21 mouse cellular contexts compared by ENCODE assay signal in genomic region chr4:89380330-89380945, GRCm38 (mm10).
"Had no signal": no experiment of that assay in that cellular context is flagged by ENCODE, and none has a peak within 500 bp of the region (broad histone marks: within the 10 kb centered on the region; RNA-seq: fewer than 3 reads in every experiment).

No protein-coding gene starts in this region.

- H3K4me1 ChIP-seq: limb, embryonic 12.5 days; limb, embryonic 15.5 days; midbrain, embryonic 10.5 days; midbrain, embryonic 13.5 days; neural tube, embryonic 13.5 days; stomach, embryonic 15.5 days had no signal

- ATAC-seq: midbrain, embryonic 13.5 days; midbrain, embryonic 16.5 days had no signal

- H3K27ac ChIP-seq: limb, embryonic 12.5 days; limb, embryonic 15.5 days; midbrain, embryonic 10.5 days; midbrain, embryonic 13.5 days; neural tube, embryonic 13.5 days; stomach, embryonic 15.5 days had no signal

- H3K36me3 ChIP-seq: limb, embryonic 12.5 days; limb, embryonic 15.5 days; midbrain, embryonic 10.5 days; midbrain, embryonic 13.5 days; neural tube, embryonic 13.5 days; stomach, embryonic 15.5 days had no signal

- H3K4me3 ChIP-seq: limb, embryonic 12.5 days; limb, embryonic 15.5 days; megakaryocyte, embryonic 14.5 days; midbrain, embryonic 10.5 days; midbrain, embryonic 13.5 days; myocyte; neural tube, embryonic 13.5 days; stomach, embryonic 15.5 days had no signal

- H3K4me2 ChIP-seq: limb, embryonic 12.5 days; limb, embryonic 15.5 days; lung, embryonic 14.5 days; midbrain, embryonic 13.5 days; neural tube, embryonic 13.5 days; stomach, embryonic 15.5 days had no signal

- H3K9me3 ChIP-seq: limb, embryonic 12.5 days; limb, embryonic 15.5 days; midbrain, embryonic 10.5 days; midbrain, embryonic 13.5 days; neural tube, embryonic 13.5 days; stomach, embryonic 15.5 days had no signal

- H3K9ac ChIP-seq: limb, embryonic 12.5 days; limb, embryonic 15.5 days; lung, embryonic 14.5 days; midbrain, embryonic 13.5 days; neural tube, embryonic 13.5 days; stomach, embryonic 15.5 days had no signal

- DNase-seq: kidney, adult 11 months; kidney, adult 8-10 months; kidney, postnatal 14 days; kidney, postnatal 4 days; left cerebral cortex, postnatal 4 days; lung, embryonic 14.5 days; lung, postnatal 10 days; lung, postnatal 36 days; right cerebral cortex, postnatal 14 days; right cerebral cortex, postnatal 4 days; spleen, adult 18-20 months; thymus, postnatal 36 days had no signal

- H3K27me3 ChIP-seq: limb, embryonic 12.5 days; limb, embryonic 15.5 days; midbrain, embryonic 13.5 days; neural tube, embryonic 13.5 days; stomach, embryonic 15.5 days had no signal
